Mouse (Mus musculus): ENCODE results near the gene Ppp1r36.
"Not testable (repeated sequence)": the region's sequence is repeated elsewhere in the genome, so short reads cannot be mapped to it uniquely, and the experiment has no call there.

Gene Ppp1r36

GRCm38 (mm10) chr12:76452203-76452602 is 34.9 kb downstream of the Ppp1r36 start:
- DNase-seq = no peak

GRCm38 (mm10) chr12:76458445-76458844 is 41.1 kb downstream of the Ppp1r36 start:
- DNase-seq = not testable (repeated sequence)

DNA sequence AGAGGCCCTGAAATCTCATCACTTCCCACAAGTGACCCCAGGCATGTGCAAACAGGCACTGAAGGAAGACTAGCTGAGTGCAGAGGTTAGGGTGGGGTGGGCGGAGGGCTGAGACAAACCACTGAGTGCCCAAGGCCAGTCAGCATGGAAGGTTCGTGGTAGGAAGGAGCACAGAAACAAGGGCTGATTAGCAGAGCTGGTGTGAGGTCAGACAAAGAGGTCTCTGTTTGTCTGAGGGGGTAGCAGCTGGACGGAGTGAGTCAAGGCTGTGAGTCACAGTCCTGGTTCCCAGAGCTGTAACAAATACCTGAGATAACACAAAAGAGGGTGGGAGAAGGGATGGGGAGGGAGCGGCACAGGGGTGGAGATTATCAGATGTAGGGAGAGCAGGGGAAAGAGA is 41.7 kb downstream of the Ppp1r36 start:
- DNase-seq = no peak

- no peak for DNase-seq
Observed at GRCm38 (mm10) chr12:76463391-76463790, 46.1 kb downstream of the Ppp1r36 start.

DNA sequence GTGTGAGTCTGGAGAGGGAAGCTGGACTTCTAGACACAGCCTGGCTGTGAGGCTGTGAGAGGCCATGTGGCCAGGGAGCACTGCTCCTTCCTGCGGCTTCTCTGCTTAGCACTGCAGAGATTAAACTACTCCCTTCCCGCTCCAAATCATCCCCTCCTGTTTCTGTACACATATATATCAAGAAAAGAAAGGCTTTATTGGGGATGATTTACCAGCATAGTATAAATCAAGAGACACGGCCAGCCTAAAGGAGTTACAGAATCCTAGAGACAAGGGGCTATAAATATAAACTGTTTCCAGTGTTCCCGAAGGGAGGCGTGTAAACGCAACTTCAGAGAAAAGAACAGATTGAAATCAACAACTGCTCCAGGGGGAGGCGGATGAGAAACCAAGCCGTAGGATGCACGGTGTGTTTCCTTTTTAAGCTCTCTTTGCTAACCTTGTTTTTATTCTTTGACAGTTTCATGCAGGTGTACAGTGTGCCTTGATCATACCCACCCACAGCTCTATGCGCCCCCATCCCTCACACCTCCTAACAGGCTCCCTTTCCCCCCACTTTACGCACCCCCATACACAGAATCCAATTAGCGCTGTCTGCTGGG is 47.4 kb downstream of the Ppp1r36 start:
- no peak for DNase-seq

DNA sequence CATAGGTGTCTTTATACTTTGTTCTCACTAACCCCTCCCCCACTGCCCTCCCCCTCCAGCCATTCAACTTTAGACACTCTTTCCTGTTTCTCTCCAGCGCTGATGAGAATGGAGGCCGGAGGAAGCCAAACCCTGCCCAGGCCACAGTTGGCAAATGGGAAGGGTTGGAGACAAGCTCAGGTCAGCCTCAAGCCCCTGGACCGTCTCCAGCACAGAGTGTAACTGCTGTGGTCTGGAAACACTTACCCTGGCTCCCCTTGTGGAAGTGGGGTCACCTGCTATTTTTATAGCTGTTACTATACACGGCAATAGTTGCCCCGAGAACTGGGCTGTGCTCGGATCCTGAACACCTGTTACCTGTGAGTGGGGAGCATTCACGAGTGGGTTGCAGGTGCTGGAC is 49.3 kb downstream of the Ppp1r36 start:
- DNase-seq = peak; percentile 34 to 35

- no peak for DNase-seq
Observed at GRCm38 (mm10) chr12:76467256-76467655, 49.9 kb downstream of the Ppp1r36 start.

DNA sequence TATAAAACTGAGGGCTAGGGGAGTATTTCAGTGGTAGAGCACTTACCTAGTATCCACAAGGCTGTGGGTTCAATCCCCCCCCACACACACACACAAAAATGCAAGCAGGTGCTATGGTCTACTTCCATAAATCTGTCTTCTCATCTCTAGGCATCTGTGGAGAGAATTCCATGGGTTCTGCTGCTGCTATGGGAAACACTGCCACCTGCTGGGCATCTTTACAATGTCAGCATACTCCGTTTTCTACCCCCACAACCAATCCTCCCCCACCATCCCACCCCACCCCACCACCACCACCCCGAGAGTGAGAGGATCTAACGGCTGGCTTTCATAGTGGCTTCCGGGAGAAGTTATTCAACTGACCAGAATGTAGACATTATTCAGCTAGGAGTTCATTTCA is 54.7 kb downstream of the Ppp1r36 start:
- peak; percentile 86 to 89 for DNase-seq

- no peak for DNase-seq
Observed at GRCm38 (mm10) chr12:76473562-76474245, 56.4 kb downstream of the Ppp1r36 start.

DNA sequence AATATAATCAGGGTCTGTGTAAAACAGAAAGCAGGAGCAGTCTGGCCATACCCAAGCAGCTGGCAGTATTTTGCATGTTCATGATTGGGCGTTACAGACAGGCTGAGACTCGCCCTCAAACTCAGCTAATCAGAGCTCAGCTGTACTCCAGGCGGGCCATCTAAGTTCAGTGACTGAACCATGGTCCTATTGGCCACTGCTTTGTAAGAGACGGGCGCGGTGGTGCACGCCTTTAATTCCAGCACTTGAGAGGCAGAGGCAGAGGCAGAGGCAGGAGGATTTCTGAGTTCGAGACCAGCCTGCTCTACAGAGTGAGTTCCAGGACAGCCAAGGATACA is 56.9 kb downstream of the Ppp1r36 start:
- DNase-seq = no peak

DNA sequence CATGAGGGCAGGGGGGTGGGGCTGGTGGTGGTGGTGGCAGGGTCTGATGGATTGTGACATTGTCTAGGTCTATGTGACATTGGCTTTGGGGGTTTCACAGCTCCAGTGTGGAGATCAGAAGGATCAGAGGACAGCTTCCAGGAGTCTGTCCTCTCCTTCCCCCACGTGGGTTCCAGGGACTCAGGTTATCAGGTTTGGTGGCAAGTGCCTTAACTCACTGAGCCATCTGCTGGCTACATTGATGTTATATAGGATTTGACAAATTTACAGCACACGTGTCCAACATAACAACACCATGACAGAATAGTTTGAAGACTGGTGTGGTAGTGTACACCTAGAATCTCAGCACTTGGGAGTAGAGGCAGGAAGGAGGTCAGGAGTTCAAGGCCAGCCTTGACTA is 57.5 kb downstream of the Ppp1r36 start:
- no peak for DNase-seq

DNA sequence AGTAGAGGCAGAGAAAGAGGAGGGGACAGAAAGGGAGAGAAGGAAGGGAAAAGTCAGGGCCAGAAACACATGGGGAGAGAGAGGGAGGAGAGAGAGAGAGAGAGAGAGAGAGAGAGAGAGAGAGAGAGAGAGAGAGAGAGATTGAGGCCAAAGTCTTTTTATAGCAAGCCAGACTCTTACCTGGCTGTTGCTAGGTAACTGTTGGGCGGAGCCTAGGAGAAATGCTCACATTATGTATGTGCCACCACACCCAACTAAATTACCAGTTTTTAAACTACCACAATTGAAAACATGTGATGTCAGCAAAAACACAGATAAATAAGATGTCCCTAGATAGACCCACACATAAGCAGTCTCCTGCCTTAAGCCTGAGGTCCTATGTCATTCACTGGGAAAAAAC is 58.8 kb downstream of the Ppp1r36 start:
- no peak for DNase-seq

DNA sequence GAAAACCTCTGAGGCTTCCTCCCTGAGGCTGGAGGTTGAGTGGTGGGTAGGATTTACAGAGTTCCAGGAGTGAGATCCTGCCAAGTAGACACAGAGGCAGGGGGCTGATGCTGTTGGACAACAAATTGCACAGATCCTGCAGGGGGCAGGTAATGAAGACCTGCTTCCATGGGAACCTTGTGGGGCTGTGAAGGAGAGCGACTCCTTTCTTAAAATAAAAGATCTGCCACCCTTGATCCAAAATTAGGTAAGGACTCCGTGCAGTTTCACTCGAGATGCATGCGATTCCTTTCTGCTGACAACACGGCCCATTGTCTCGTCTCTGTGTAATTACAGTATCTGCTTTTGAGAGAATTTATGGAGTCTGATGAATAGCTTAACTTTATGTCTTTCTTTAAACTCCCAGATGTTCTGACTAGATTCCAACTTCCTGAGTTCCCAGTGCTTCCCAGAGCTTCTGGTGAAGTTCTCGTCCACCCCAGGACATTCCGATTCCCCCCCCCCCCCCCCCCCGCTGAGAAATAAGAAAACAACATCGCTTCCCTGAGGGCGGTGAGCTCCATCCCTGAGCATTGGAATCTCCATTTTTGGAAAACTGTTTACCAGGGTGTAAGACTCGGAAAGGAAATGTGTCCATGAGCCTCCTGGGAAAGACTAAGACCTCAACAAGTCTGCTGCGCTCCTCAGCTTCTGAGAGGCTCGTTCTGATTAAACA is 61.1 kb downstream of the Ppp1r36 start:
- DNase-seq = no peak

GRCm38 (mm10) chr12:76479174-76479573 is 61.8 kb downstream of the Ppp1r36 start:
- DNase-seq = no peak

DNA sequence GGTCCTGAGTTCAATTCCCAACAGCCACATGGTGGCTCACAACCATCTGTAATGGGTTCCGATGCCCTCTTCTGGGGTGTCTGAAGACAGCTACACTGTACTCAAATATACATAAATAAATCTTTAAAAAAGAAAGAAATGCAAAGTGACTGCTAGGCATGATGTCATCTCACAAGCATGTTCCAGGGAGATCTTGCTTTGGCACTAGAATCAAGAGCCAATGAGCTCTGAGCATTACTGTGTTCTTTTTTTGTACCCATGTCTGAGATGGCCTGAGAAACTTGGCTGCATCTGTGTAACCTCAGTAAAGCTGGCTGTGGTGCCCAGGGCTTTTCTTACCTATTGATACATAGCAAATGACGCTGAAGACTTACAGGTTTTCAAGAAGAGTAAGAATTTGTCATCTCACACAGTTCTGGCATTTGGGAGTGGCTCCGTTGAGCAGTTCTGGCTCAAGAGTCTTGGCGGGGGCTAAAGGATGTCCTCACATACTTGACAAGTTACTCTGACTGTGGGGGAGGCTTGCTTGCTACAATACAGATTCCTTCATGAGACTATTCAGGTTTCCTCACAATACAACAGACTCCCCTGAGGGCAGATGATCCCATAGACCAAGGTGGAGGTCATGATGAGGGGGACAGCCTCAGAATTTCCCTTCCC is 62.6 kb downstream of the Ppp1r36 start:
- DNase-seq = no peak

- DNase-seq = no peak
Observed at GRCm38 (mm10) chr12:76482446-76482845, 65.1 kb downstream of the Ppp1r36 start.

DNA sequence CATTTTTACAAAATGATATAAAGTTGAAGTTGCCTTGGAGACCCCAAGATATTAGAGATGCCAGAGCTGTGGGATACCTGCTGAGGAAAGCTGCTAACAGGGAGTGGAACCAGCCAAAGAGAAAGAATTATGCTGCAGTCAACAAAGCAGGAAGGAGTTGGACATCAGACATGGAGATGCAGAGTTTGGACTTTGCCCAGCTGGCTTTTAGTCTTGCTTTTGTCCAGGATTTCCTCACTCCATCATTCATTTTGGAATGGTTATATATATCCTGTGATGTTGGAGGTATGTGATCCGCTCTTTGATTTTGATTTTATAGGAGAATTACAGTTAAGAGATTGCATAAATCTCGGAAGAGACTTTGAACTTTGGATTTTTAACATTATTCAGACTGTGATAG is 65.6 kb downstream of the Ppp1r36 start:
- no peak for DNase-seq

DNA sequence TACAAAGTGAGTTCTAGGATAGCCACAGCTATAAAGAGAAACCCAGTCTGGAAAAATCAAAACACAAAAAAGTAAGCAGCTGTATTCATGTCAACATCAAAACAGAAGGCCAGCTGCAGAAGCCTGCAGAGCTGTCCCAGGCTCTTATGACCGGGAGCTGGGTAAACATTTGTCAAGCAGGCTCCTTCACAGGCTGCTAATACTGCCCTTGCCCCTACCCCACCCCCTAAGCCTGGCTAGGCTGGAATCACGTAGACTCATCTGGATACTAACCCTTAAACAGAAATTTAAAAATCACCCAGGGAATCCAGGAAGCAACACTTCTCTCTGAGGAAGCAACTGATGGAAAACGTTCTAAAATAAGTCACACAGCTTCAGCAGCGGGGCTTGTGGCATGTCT is 67.5 kb downstream of the Ppp1r36 start:
- DNase-seq = no peak

- no peak for DNase-seq
Observed at GRCm38 (mm10) chr12:76485381-76485780, 68.0 kb downstream of the Ppp1r36 start.

- no peak for DNase-seq
Observed at GRCm38 (mm10) chr12:76486943-76487342, 69.6 kb downstream of the Ppp1r36 start.

All from cerebellum, postnatal 10 days (tissue).